Mouse (Mus musculus): Measurements from ENCODE around the gene Gm5157.
"Not testable (repeated sequence)": the region's sequence is repeated elsewhere in the genome, so short reads cannot be mapped to it uniquely, and the experiment has no call there.

Gene Gm5157

GRCm38 (mm10) chr7:21190323-21190722 lies at the start of gene Gm5157:
Gm5157 (minus strand) TSS chr7:21190423.
- not testable (repeated sequence) for DNase-seq (ENCODE audit: low spot score in 2 of 2)

GRCm38 (mm10) chr7:21161885-21162284 lies 28.3 kb downstream of the Gm5157 start, which contains the start of gene Vmn1r123:
Vmn1r123 (plus strand) TSS chr7:21162185.
- DNase-seq (ENCODE audit: low spot score in 2 of 2): not testable (repeated sequence)

Measured in right cerebral cortex, postnatal 36 days (tissue).